Mouse (Mus musculus) liver, embryonic 14.5 days (tissue): ENCODE results near the gene Pithd1. TPM values are rescaled to one million over a fixed set of nuclear protein-coding genes. Genes with fewer than 3 reads are reported as not detected.

Source experiments
- ATAC-seq: fragments of 200-750 bp; cut with Nextera tagmentation; 2 replicates; pipeline ENCODE4 v1.8.0; 2017; ENCODE audit warnings: moderate number of reproducible peaks, mild to moderate bottlenecking, moderate library complexity; ENCODE audit not compliant: insufficient read depth
- DNase-seq, 3 experiments: peaks; one replicate each; pipeline ENCODE4 v3.0.0-alpha.2; 2012 to 2013; ENCODE audit warnings: low read depth in 3 of 3, low spot score in 3 of 3
- H3K27ac ChIP-seq: fragments of 300-500 bp; sonication (generic); 2 replicates; pipeline ENCODE4 v1.5.1; 2014; ENCODE audit warnings: moderate library complexity, mild to moderate bottlenecking, control low read depth, inconsistent platforms
- H3K27me3 ChIP-seq: fragments of 300-500 bp; sonication (generic); 2 replicates; pipeline ENCODE4 v1.6.1; 2014; ENCODE audit warnings: mild to moderate bottlenecking, low read length, moderate library complexity; ENCODE audit not compliant: control insufficient read depth, insufficient read depth
- H3K36me3 ChIP-seq: fragments of 300-500 bp; sonication (generic); replicated peaks from 2 replicates; pipeline ENCODE4 v1.6.1; 2014; ENCODE audit warnings: low read depth; ENCODE audit not compliant: control insufficient read depth, insufficient read depth
- H3K4me1 ChIP-seq, 2 experiments: fragments of 200-500 bp in 1 of 2; fragments of 300-500 bp in 1 of 2; sonication (generic) in 1 of 2; replicated peaks; 2 replicates each; pipeline ENCODE4 v1.6.1; 2012 to 2014; ENCODE audit warnings: antibody characterized with exemption in 1 of 2, inconsistent platforms in 1 of 2, low read length in 1 of 2; ENCODE audit not compliant: control insufficient read depth in 2 of 2, insufficient read depth in 2 of 2
- H3K4me2 ChIP-seq: fragments of 300-500 bp; sonication (generic); 2 replicates; pipeline ENCODE4 v1.6.1; 2014; ENCODE audit warnings: low read depth, mild to moderate bottlenecking, control low read depth, moderate library complexity
- H3K4me3 ChIP-seq, 2 experiments: fragments of 200-500 bp in 1 of 2; fragments of 300-500 bp in 1 of 2; sonication (generic) in 1 of 2; 2 replicates each; pipeline ENCODE4 v1.5.1; 2012 to 2014; ENCODE audit warnings: low read depth in 2 of 2, low read length in 2 of 2, mild to moderate bottlenecking in 2 of 2, control low read depth in 1 of 2, inconsistent platforms in 1 of 2, moderate library complexity in 1 of 2; ENCODE audit not compliant: insufficient read depth in 1 of 2
- H3K9ac ChIP-seq: fragments of 300-500 bp; sonication (generic); replicated peaks from 2 replicates; pipeline ENCODE4 v1.6.1; 2014; ENCODE audit warnings: mild to moderate bottlenecking, control low read depth, moderate library complexity
- H3K9me3 ChIP-seq: fragments of 300-500 bp; sonication (generic); 2 replicates; pipeline ENCODE4 v1.6.1; 2016; ENCODE audit warnings: low read length, mixed read lengths; ENCODE audit not compliant: control insufficient read depth
- CTCF ChIP-seq: IDR thresholded peaks from 2 replicates; pipeline ENCODE4 v1.5.1; 2016; ENCODE audit warnings: antibody characterized with exemption, low read depth, control low read depth
- EP300 ChIP-seq: IDR thresholded peaks from 2 replicates; pipeline ENCODE4 v1.6.1; 2016; ENCODE audit warnings: antibody characterized with exemption, low read depth
- WGBS: fragments of 180-500 bp; shearing (Covaris S2); extraction: QIAGEN DNeasy Blood & Tissue Kit; methylation state at CpG from one replicate; pipeline ENCODE4 v1.1.7; 2014; ENCODE audit not compliant: insufficient replicate concordance; 5-methylcytosine and 5-hydroxymethylcytosine counted together
- polyA plus RNA-seq, 2 experiments: library from polyadenylated mRNA; depleted of rRNA in 1 of 2; stranded (reverse) in 1 of 2; unstranded in 1 of 2; fragments of >200 nt; fragmentation: Nextera tagmentation in 1 of 2; extraction: Ambion mirVana in 1 of 2; gene quantifications; 2 replicates each; pipeline versions ENCODE4 v1.2.1 to v1.2.3; 2012 to 2014

Pithd1 gene
- polyA plus RNA-seq (2012; rRNA removed) (40.2 and 49.0 TPM in 2 replicates), polyA plus RNA-seq (2014; fragmentation: Nextera tagmentation; extraction: Ambion mirVana) (71.2 and 79.5 TPM in 2 replicates)

- H3K9ac ChIP-seq: peak within 1 kb of the TSS; percentile 100
- no peaks in the 10 kb centered on the region for H3K9me3 ChIP-seq
- peaks cover 24 to 26% of the 10 kb centered on the region in 2 experiments for H3K4me1 ChIP-seq
- peak within 1 kb of the TSS; percentile 91 for H3K4me2 ChIP-seq
- no peak for TF ChIP-seq EP300
- no peak for TF ChIP-seq CTCF
- ATAC-seq (peak; percentile 84), DNase-seq (peak; percentile 86 to 89 (median 88))
- H3K27me3 ChIP-seq: no peaks in the 10 kb centered on the region
- H3K36me3 ChIP-seq: peaks cover 26% of the 10 kb centered on the region
- peak within 1 kb of the TSS; percentile 89 to 99 for H3K4me3 ChIP-seq
- H3K27ac ChIP-seq: peak within 1 kb of the TSS; percentile 90
- WGBS: under 1% methylated on average over 77 of the region's 81 CpGs
Measured at GRCm38 (mm10) chr4:135986943-135987710, at the start of gene Pithd1. TSS of gene Pithd1 (minus strand) at chr4:135987264.

DNA sequence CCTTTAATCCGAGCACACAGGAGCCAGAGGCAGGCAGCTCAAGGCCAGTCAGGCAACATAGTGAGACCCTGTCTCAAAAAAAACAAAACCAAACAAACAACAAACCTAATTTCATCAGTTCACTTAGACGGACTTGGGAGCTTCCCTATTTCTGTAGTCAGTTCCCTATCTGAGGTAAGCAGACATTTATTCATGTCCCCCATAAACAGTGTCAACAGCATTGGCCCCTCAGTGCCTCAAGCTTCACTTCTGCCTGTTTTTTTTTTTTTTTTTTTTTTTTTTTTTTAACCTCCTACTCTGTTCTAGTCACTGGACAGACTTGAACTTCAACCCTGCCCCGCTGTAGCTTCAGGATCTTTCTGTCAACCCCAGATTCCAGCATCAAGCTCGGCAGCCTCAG, 48.0 kb upstream of the Pithd1 start:
- Histone ChIP-seq H3K9ac (no peak overlapping the region), H3K4me3 (no peak overlapping the region), H3K36me3 (no peaks in the 10 kb centered on the region), H3K4me1 (peaks cover 4 to 19% of the 10 kb centered on the region in 2 experiments; a peak in 2 of 4 replicates), H3K4me2 (no peak overlapping the region), H3K27me3 (no peaks in the 10 kb centered on the region), H3K27ac (no peak overlapping the region), H3K9me3 (no peaks in the 10 kb centered on the region)
- no peak for TF ChIP-seq CTCF
- TF ChIP-seq EP300: no peak
- ATAC-seq (no peak), DNase-seq (no peak)
- WGBS: 30% methylated on average over 4 of the region's 4 CpGs

GRCm38 (mm10) chr4:136033231-136033630, 46.2 kb upstream of the Pithd1 start:
- Histone ChIP-seq H3K27me3 (no peaks in the 10 kb centered on the region), H3K9ac (no peak overlapping the region), H3K4me3 (no peak overlapping the region), H3K36me3 (no peaks in the 10 kb centered on the region), H3K4me2 (no peak overlapping the region), H3K4me1 (peaks cover 14 to 35% of the 10 kb centered on the region in 2 experiments), H3K27ac (no peak overlapping the region), H3K9me3 (no peaks in the 10 kb centered on the region)
- ATAC-seq: no peak
- no peak for DNase-seq
- TF ChIP-seq CTCF (no peak), EP300 (no peak)
- WGBS: 23% methylated on average over 1 of the region's 1 CpGs

DNA sequence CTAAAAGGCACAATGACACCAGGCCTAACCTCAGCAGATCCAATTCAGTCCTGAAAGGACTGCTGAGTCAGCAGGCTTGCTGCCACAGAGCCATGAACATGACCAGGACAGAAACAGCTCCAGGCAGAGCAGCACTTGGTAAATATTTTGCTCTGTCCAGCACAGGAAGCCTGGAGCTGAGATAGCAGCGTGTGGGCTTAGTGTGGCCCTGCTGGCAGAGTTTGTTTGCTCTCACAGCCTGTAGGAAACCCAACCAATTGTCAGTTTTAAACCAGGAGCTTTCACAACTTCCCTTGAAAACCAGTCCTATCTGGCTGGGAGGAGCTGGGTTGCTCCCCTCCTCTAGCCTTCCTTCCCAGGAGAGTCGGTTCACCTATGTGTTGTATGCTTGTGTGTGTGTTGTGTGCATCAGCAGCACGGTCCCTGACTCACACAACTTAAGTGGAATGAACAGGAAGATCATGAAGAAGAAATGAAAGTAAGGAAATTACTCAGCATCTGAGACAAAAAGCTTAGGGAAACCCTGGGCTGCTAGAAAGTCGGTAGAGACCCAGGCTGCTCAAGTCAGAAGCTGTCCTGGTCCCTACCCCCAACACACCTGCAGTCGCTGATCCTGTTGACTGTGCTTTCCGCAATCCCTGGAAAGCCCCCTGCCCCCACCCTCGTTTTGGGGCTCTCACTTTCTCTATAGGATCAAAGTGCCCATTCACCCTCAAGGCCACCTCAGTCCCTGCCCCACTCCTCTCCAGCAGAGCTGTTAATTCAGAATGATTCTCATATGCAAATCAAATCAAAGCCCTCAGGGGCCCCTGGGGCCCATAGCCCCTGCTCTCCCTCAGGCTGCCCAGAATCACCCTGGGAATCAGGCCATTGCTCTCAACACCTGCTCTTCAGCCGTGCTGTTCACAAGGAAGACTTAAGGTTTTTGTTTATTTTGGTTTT, 44.2 kb upstream of the Pithd1 start:
- Histone ChIP-seq H3K27ac (peak overlapping the region; percentile 30), H3K9ac (0 out of 2 replicates have a peak overlapping the region, but pooled peaks have one; percentile 19), H3K4me1 (peaks cover 18 to 45% of the 10 kb centered on the region in 2 experiments), H3K36me3 (no peaks in the 10 kb centered on the region), H3K9me3 (no peaks in the 10 kb centered on the region), H3K4me2 (peak overlapping the region; percentile 23), H3K4me3 (no peak overlapping the region), H3K27me3 (no peaks in the 10 kb centered on the region)
- TF ChIP-seq CTCF (no peak), EP300 (no peak)
- DNase-seq: peak in 1 of 3 experiments; percentile 54
- 8% methylated on average over 8 of the region's 8 CpGs for WGBS
- ATAC-seq: peak; percentile 76
